Mouse (Mus musculus): Measurements from ENCODE around the gene Cfap74.

- no peak for TF ChIP-seq POLR2A (IDR thresholded peaks at IDR 0.05; ENCODE audit: extremely low read depth, insufficient read depth, low read length)
- no peak for TF ChIP-seq CTCF (IDR thresholded peaks at IDR 0.05; ENCODE audit: extremely low read depth, insufficient read depth, low read length)
These were observed 62.4 kb downstream of the Cfap74 start for GRCm38 (mm10) chr4:155471406-155471805.
